Mouse (Mus musculus): ENCODE data around the gene Cux2.

Gene Cux2

DNA sequence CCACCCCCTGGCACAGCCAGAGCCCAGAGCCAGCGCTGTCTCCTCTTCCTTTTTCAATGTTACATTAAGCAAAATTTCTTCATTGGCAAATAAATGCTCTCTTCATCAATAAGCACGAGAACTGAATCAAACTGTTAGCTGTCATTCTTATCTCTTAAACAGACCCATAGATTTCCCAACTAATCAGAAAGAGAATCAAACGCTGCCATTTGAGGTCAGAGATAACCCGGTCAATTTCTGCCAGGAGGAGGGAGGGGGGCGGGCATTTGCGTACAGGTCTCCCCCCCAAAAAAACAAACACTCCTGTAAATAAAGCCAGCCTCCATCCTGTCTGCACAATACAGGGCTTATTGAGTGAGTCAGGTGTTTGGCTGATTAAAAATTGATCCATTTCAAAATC lies 33.2 kb downstream of the Cux2 start:
- DNase-seq (ENCODE audit: low read depth) = no peak

DNA sequence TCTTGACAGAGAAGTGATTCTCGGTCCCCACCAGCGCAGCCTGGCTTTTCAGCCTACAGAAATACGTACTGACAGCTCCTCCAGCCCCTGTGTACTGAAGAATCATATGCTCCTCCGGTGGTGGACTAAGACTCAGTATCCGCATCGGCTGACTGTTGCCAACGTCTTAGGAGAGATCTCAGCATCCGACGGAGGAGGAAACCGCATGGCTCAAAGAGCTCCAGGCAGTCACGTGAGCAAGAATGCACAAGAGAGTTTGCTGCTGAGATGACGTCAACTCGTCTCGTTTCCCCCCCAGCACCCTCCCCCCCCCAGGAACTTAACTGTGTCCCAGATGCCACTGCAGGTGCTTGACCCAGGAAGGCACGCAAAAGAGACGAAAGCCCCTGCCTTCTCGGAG lies 34.8 kb downstream of the Cux2 start:
- DNase-seq (ENCODE audit: low read depth) = no peak

DNA sequence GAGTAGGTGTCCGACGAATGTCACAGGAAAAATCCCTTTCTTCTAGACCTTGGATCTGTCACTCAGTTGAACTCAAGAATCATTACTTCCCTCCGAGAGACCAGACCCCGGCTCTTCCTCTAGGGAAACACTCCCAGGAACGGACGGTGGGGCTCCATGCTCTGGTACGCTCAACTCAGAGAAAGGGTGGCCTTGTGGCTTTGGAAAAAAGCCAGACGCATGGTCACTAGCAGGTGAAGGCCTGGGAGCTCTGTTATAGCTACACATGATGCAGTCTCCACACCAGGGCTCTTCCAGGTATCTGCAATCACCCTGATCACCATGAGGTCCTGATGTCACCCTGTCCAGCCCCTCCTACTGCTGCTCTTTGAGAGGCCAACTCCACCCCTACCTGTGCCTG lies 35.2 kb downstream of the Cux2 start:
- DNase-seq (ENCODE audit: low read depth) = no peak

DNA sequence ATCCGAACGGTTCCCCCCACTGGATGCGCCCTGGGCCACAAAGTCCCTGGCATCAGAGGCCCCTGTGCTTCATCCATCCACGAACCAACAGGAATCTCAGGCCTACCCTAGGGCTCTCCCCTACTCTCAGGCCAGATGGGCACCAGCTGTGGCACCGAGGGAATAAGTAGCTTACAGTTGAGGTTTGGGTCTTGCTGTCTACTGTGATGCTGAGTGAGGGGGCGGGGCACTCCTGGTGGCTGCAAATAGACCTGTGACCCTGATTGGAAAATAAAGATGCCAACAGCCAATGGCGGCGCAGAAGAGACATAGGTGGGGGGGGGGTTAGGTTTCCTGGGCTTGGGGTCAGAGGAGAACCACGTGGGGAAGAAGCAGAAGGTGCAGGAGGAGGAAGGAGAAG lies 38.6 kb downstream of the Cux2 start:
- DNase-seq (ENCODE audit: low read depth) = no peak

DNA sequence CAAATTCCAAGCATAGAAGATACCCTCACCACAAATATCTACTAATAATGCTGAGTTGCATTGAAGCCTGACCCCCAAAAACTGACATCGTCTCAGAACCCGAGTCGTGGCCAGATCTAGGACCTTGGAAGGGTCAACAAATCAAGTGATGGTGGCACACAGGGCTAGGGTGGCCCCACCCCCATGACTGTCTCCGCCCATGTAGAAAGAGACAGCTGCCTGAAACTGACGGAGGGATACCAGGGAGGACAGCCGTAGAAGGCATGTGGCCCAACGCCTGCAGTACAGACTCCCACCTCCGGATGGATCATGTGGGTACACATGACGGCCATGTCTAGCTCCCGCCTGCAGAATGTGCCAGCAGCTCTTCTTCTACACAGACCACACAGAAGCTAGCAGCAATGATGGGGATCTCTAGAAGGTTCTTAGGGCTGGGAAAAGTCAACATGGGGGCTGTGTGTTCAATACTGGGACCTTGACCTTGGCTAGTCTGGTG lies 41.9 kb downstream of the Cux2 start:
- DNase-seq (ENCODE audit: low read depth) = no peak

DNA sequence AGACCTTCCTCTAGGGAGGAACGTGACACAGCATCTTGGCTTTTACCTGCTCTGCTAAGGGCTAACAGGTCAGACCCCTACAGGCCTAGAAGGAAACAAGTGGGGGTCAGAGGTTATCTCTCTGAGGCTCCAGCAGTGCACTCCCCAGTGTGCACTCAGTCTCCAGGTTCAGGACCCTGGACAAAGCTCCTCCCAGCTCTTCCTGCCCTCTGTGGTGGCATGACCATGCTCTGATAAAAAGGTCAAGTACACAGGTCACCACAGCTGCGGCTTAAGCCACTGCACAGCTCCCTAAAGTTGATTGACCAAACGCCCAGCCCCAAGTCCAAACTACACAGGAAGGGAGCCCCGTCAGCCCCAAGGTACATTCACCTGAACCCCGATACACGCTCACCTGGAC lies 46.4 kb downstream of the Cux2 start:
- peak; percentile 36 for DNase-seq (ENCODE audit: low read depth)

DNA sequence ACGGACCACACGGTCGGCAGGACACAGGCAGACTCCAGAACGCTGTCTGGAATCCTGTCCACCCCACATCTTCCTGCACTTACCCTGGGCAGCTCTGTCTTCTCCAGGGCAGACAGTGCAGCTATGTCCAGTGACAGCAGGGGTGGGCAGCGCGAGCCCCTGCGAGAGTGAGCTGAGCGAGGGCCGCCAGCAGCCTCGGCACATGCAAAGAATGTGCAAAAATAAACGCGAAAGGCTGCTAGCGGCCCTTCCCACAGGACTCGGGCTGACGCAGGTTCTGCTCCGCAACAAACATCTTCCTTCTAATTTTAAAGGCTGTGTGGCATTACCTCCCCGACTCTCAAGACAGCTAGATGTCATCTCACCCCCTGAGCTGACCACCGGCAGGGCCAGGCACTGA lies 47.8 kb downstream of the Cux2 start:
- no peak for DNase-seq (ENCODE audit: low read depth)

DNA sequence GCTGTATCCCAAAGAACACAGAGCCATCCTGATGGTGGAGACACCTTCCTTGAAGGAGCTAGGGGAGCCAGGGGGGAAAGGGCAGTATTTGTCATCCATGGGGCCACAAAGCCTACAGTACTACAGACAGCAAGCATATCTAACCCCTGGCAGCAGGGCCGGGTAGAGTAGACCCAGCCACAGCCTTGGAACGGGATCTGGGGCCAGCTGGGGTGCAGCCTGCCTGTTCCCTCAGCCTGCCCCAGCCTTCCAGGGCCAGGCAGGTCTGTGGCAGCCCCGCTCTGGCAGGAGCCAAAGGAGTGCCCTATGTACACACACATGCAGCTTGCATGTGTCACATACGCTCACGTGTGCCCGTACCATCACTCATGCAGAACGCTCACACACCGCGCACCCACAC lies 48.6 kb downstream of the Cux2 start:
- no peak for DNase-seq (ENCODE audit: low read depth)

DNA sequence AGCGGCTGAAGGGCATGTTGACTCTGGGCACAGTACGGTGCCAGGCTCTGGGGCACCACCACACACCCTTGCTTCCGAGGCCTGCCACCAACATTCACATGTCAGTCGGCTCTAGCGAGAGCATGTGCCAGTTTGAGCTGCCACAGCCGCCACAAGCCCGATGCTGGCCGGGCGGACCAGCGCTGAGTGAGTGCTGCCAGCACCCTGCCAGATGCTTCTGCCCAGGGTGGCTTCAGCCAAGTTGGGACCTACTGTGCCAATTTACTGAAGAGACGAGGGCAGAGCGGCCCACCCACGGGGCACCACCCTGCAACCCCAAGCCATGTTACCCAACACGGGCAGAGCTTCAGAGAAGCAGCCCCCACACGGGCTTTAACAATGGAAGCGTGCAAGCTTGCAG lies 49.5 kb downstream of the Cux2 start:
- no peak for DNase-seq (ENCODE audit: low read depth)

DNA sequence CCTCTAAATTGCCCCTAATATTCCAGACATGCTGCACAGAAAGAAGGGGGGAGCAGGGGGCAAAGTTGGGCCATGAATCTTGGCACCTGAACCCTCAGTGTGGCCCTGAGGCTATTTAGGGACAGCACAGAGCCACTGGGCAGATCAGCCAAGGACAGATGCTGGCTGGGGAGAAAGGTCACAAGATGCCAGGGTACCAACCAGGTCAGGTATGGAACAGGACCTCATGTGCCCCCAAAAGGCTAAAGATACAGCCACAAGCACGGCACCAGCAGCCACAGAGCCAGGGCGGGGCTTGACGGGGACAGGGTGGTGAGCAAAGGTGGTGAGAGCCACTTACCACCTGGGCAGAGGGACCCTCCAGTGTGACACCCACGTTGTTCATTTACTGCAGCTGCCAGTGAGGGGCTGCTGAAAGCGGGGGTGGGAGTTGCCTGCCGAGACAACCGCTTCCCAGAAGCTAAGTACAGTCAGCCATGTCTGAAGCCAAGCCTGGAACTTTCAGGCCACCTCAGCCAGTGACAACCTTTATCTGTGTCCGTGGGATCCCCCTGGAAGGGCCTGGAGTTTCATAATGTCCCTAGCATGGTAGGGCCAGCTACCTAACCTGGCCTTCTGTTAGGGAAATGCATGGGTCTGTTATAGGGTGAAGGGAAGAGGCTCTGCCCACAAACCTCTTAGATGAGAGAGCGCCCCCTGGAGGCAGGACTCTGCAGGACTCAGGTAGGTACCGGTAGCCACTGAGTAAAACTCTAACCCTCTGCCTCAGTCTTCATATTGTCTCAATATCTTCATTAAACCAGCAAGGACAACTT lies 50.7 kb downstream of the Cux2 start:
- peak; percentile 67 for DNase-seq (ENCODE audit: low read depth)

DNA sequence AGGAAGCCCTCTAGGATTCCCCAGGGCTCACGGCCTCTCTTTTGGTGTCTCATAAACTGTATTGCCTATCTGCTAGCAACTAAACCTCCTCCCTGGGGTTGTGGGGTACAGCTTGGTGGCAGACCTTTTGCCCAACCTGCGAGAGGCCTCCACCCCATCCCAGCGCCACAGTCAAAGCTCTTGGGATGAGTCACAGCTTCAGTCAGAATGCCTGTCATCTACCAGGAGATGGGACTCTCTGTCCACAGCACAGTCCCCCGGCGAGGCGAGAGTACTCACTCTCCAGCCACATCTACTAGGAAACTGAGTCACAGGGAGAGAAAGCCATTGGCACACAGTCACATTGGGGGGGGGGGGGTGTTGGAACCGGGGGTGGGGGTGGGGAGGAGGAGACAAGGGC lies 51.6 kb downstream of the Cux2 start:
- DNase-seq (ENCODE audit: low read depth) = peak; percentile 12

DNA sequence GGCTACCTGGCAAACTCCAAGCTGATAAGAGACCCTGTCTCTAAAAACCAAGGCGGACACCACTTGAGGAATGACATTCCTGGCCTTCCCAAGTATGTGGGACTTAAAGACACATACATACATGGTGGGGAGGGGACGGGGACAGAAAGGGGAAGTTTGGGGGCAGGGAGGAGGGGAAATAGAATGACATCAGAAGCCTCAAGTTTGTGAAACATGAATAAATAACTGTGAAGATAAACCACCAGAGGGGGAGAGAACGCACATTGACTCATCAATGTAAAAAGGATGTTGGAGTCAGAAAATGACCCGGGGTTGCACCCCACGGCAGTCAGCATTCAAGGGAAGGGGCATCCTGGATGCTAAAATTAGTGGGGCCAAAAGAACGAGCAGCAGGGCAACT lies 53.2 kb downstream of the Cux2 start:
- DNase-seq (ENCODE audit: low read depth) = peak; percentile 74

DNA sequence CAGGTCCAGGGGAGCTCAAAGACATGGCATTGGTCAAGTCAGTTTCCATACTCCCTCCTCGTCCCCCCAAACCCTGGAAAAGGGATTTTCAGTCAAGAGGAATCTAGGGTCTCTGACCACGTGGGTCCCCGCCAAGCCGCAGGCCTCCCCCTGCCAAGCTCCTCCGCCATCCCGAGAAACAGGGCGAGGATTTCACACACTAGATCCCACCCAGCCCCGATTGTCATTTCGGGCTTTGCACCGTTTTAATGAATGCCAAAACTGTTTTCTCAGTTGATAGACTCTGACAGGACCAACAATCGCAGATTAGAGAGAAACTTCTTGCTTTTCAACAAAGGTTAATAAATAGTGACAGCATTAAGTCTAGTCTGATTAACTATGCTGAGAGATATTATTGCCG lies 55.1 kb downstream of the Cux2 start:
- DNase-seq (ENCODE audit: low read depth) = no peak

DNA sequence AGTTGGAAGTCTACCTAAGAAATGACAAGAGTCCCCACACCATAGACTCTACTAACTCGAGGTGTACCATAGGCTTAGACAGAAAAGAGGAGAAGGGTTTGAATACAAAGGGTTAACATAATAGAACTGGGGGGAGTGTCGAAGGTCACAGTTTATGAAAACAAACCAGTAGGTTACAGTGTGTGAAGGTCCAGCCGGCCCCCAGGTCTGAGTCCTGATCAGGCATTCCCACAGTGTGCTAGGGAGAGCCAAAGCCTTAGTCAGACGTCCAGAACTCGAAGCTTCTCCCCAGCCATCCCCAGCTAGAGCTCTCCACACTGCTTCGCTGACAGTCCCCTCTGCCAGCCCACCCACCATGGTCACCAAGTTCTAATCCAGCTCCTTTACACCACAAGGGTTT lies 58.0 kb downstream of the Cux2 start:
- DNase-seq (ENCODE audit: low read depth) = no peak

DNA sequence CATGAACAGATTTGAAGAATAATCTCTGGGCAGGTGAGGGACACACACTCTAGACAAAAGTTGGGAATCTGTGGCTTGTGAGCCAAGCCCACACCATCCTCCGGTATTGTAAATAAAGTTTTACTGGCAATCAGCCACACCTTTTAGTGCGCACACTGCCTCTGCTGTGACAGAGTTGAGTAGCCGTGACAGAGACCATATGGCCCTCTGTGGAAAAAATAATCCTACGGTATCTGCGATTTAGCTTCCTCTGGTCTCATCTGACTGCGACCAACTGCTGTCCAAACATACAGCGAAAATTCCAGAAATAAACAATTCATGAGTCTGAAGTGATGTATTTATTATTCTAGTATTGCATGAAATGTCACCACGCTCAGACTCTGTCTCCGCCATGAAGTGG lies 64.0 kb downstream of the Cux2 start:
- no peak for DNase-seq (ENCODE audit: low read depth)

DNA sequence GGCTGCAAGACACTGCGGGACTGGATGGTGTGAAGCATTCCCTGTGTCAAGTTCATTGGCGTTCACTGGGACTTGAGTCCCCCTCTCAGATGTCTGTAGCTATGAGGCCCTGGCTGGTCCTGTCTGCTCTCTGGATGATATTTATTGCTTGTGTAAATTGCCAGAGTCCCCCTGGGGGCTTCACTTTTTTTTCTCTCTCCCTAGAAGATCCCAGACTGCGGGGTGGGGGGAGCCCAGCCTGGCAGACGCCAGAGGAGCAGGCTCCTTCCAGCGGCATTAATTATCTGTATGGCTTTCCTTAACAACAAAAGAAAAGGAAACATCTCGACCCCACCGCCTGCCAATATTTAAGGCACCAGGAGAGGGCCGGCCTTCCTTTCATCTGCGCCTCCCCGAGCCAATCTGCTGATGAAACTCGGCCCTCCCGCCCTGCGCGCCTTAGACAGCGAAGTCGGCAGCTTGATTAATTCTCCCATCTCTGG lies 68.2 kb downstream of the Cux2 start:
- no peak for DNase-seq (ENCODE audit: low read depth)

DNA sequence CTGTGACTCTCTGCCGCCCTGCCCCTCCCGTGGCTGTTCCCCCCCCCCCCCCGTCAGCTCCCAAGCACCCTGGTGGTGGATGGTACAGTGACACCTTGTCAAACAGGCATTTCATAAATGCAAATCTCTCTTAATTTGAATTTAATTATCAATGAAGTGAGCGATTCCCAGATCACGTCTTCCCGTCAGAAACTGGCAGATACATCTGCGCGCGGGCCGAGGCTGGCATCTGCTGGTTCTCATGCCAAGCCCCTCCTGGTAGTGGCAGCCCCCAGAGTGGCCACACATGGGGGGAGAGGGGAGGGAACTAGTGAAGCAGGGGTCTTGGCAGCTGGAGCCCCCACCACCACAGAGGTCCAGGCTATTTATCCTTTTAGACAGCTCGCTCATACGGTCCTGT lies 73.6 kb downstream of the Cux2 start:
- no peak for DNase-seq (ENCODE audit: low read depth)

DNA sequence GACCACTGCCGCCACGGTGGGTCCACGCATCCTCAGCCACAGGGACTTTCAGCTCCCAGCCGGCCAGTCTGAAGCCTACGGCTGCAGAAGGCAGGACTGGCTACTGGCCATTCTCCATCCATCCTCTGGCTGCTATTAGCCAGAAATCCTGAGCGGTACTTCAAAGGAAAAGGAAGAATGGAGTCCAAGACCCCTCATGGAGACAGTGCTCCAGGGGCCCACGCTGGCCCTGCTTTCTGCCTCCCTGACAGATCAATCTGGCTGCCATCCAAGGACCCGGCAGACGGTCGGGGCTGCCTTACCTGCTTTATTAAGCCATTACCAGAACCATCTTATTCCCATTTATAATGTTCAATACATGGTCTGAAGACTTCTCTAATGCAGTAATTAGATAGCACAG lies 76.4 kb downstream of the Cux2 start:
- DNase-seq (ENCODE audit: low read depth) = no peak

DNA sequence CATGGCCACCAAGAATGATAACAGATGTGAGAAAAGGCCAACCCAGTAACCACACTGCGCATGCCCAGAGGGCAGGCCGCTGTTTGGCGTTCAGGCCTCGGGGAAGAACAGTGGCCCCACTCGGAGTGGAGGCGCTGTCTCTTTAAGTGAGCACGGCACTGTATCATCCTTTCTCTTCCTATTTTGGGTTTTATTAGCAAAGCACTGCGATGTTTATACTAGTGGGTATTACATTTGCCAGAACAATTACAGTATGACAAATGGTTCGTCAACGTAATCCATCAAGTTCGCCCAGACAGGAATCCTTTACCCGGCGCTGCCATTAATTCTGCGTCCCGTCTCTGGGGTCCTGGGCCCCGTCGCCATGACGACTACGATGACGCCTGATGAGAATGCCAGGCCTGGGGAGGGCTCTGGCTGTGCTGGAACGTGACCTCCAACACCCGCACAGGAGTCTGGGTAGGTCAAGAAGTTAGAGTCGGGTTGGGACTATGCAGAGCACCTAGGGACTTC lies 77.2 kb downstream of the Cux2 start:
- no peak for DNase-seq (ENCODE audit: low read depth)

DNA sequence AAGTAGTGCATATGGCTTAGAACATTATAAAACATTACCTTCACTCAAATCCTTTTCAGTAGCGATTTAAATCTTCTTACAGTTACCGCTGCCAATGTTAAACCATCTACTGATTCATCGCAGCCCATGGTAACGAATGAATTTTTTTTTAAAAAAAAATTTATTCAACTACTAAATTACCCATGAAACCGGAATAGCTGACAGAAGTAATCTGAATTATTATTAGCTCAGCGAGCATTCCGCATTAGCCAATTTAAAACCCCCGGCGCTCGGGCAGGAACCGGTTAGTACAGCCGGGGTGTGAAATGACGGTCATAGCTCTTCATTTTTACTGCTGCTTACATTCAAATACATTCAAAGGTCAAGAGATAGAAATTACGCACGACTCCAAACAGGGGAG lies 80.9 kb downstream of the Cux2 start:
- no peak for DNase-seq (ENCODE audit: low read depth)

DNA sequence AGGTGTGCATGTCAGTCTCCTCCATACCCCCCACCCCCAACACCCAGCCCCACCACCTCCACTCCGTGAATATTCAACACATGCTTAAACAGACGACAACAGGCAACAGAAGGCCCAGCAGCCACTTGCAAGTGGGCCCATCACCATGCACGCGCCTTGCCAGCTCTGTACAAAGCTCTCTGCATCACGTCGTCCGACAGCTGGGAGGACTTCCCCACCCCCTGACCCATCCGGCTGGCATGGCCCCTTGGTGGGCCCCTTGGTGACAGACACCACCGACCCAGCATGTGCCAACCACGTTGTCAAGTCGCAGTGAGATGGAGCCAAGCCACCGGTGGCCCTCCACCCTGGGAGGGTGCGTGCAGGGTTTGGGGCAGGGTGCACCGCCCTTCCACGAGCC lies 81.5 kb downstream of the Cux2 start:
- no peak for DNase-seq (ENCODE audit: low read depth)

DNA sequence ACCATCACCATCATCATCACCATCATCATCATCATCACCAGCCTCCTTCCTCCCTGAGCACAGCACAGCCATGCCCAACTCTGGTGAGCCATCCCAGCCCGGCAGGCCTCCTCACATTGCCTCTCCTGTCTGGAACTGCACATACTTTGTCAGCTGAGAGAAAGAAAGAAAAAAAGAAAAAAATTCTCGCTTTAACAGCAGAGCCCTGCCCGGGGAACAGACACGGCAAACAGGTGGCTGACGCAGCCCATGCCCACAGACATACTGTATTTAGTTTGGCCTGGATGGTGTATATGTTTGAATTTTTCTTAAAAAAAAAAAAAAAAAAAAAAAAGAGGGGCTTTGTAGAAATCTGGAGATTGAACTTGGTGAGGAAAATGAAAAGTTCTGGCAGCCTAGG lies 82.4 kb downstream of the Cux2 start:
- no peak for DNase-seq (ENCODE audit: low read depth)

DNA sequence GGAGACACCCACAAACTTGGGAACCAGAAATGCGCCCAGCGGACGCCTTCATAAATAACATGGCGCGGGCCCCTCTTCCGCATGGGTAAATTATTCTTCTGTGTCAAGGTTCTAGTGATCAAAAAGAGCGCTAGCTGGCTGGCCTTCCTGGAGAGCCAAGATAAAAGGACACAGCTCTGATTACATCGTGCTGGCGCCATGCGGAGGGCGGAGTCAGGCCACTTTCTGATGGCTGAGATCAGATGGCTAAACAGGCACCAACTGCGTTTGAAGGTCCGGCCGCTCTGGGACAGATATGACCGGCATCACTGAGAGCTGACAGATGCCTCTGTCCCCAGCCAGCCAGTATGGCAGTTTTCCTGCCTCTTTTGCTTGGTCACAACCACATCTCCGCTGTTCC lies 83.0 kb downstream of the Cux2 start:
- no peak for DNase-seq (ENCODE audit: low read depth)

DNA sequence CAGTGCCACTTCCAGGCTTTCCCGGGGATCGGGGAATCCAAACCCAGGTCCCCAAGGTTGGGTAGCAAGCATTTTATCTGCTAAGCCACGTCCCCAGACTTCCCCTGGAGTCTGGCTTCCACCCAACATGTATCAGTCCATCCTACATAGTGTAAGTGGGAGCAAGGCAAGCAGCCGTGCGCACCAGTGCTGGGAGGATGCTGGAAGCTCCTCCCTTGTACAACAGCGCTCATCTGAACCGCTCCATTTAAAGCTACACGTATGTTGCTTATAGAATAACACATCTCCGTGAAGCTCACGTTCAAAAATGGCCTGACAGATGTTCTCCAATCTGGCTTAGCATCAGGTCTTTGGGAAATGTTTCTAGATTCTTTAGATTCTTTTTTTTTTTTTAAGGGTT lies 86.9 kb downstream of the Cux2 start:
- no peak for DNase-seq (ENCODE audit: low read depth)

Measured in 416B (cell line).